Mouse (Mus musculus) megakaryocyte, embryonic 14.5 days (primary cell): ENCODE data around the gene Orai1.

Experiments
- FLI1 ChIP-seq: IDR thresholded peaks from 2 replicates; pipeline ENCODE4 v1.6.1; 2012; ENCODE audit warnings: low read length, inconsistent platforms, mixed read lengths
- GATA1 ChIP-seq: IDR thresholded peaks from 3 replicates; pipeline ENCODE4 v1.6.1; 2012; ENCODE audit warnings: mixed read lengths, low read length, inconsistent platforms, borderline replicate concordance

DNA sequence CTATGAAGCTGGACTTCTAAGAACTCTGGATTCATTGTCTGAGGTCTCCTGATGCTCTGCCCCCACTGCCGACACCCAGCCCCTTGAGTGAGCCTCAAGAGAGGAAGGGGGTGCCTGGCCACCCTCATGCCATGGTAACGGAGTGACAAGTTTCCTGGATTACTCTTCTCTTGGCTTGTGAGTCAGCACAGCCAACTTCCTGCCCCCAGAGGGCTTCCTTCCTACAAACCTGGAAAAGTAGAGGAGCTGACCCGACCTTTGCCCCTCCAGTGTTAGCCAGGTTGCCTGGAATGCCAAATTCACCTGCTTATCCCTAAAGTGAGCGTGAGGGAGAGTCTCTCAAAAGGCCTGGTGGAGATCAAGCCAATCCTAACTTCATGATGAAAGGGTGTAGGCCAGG lies 2.6 kb downstream of the Orai1 start:
- no peak for TF ChIP-seq GATA1
- no peak for TF ChIP-seq FLI1
